Mouse (Mus musculus) left cerebral cortex, adult 2 months (tissue): Measurements from ENCODE around the gene H2-Eb2. TPM values are rescaled to one million over a fixed set of nuclear protein-coding genes. Genes with fewer than 3 reads are reported as not detected.

Experiments used
- DNase-seq, 2 experiments: peaks; one replicate each; pipeline ENCODE4 v3.0.0; 2021 to 2022; ENCODE audit warnings: low spot score in 2 of 2, mixed read lengths in 1 of 2; ENCODE audit errors: extremely low spot score in 1 of 2
- H3K27ac ChIP-seq: fragments of 200-600 bp; 2 replicates; pipeline ENCODE4 v1.8.1; 2022
- H3K4me3 ChIP-seq: fragments of 200-600 bp; 2 replicates; pipeline ENCODE4 v1.8.1; 2022
- CTCF ChIP-seq: fragments of 200-600 bp; IDR thresholded peaks from 2 replicates; pipeline ENCODE4 v1.8.1; 2022; ENCODE audit warnings: antibody characterized with exemption, mild to moderate bottlenecking, moderate library complexity
- intact Hi-C: fragments of 180-260 bp; cut with DNase I; formaldehyde crosslinking; loops from one replicate; pipeline ENCODE4 v1.15.1; 2025
- total RNA-seq, 2 experiments: library from RNA; stranded (reverse); gene quantifications; 2 replicates each; pipeline ENCODE4 v1.2.3; 2021

H2-Eb2 gene
- total RNA-seq, 2 experiments from 2014 or later = not detected

GRCm38 (mm10) chr17:34295891-34296794 lies 29.3 kb upstream of the H2-Eb2 start:
- peak; percentile 16 to 33 for DNase-seq
- H3K27ac ChIP-seq = no peak overlapping the region
- intact Hi-C loops = no loop called here
- H3K4me3 ChIP-seq = 0 out of 2 replicates have a peak overlapping the region, but pooled peaks have one; percentile 8
- no peak for TF ChIP-seq CTCF

- Histone ChIP-seq H3K27ac (no peak overlapping the region), H3K4me3 (no peak overlapping the region)
- no peak for TF ChIP-seq CTCF
- DNase-seq = no peak
- intact Hi-C loops = no loop called here
Observed at GRCm38 (mm10) chr17:34299356-34299755, 26.1 kb upstream of the H2-Eb2 start.

- no peak overlapping the region for H3K4me3 ChIP-seq
- TF ChIP-seq CTCF = no peak
- H3K27ac ChIP-seq = no peak overlapping the region
- DNase-seq = no peak
- intact Hi-C loops = no loop called here
Observed at GRCm38 (mm10) chr17:34300071-34300470, 25.4 kb upstream of the H2-Eb2 start.

GRCm38 (mm10) chr17:34300691-34301566 lies 24.5 kb upstream of the H2-Eb2 start:
- DNase-seq = no peak

GRCm38 (mm10) chr17:34301670-34302190 lies 23.7 kb upstream of the H2-Eb2 start:
- intact Hi-C loops = no loop called here
- DNase-seq = no peak

More at GRCm38 (mm10) chr17:34300691-34301566, 24.5 kb upstream of the H2-Eb2 start:
- Histone ChIP-seq H3K27ac (no peak overlapping the region), H3K4me3 (no peak overlapping the region)
- TF ChIP-seq CTCF = no peak
- intact Hi-C loops = no loop called here

GRCm38 (mm10) chr17:34303789-34304188 lies 21.7 kb upstream of the H2-Eb2 start:
- no peak for DNase-seq
- no peak overlapping the region for H3K27ac ChIP-seq
- H3K4me3 ChIP-seq = no peak overlapping the region
- intact Hi-C loops = no loop called here
- no peak for TF ChIP-seq CTCF

More at GRCm38 (mm10) chr17:34301670-34302190, 23.7 kb upstream of the H2-Eb2 start:
- TF ChIP-seq CTCF = no peak
- Histone ChIP-seq H3K27ac (no peak overlapping the region), H3K4me3 (no peak overlapping the region)

- intact Hi-C loops = loop anchor here (5.0 kb wide), 1 partner anchor 42 kb away; no protein-coding TSS in a partner anchor
- H3K4me3 ChIP-seq = no peak overlapping the region
- no peak for TF ChIP-seq CTCF
- no peak overlapping the region for H3K27ac ChIP-seq
- peak; percentile 51 to 59 for DNase-seq
Observed at GRCm38 (mm10) chr17:34304751-34305150, 20.7 kb upstream of the H2-Eb2 start.

- Histone ChIP-seq H3K27ac (no peak within 1 kb of the TSS), H3K4me3 (no peak within 1 kb of the TSS)
- DNase-seq = peak; percentile 86
- TF ChIP-seq CTCF = no peak
- intact Hi-C loops = loop anchor here (5.0 kb wide), 1 partner anchor 43 kb away; no protein-coding TSS in a partner anchor
Observed at GRCm38 (mm10) chr17:34305380-34306030, 20.0 kb upstream of the H2-Eb2 start, which contains the start of gene H2-Eb1. Gene H2-Eb1 (plus strand): TSS chr17:34305867.

- TF ChIP-seq CTCF = no peak
- Histone ChIP-seq H3K27ac (no peak overlapping the region), H3K4me3 (no peak overlapping the region)
- no peak for DNase-seq
- intact Hi-C loops = loop anchor here (5.0 kb wide), 1 partner anchor 44 kb away; no protein-coding TSS in a partner anchor
Observed at GRCm38 (mm10) chr17:34306407-34306806, 19.1 kb upstream of the H2-Eb2 start.

GRCm38 (mm10) chr17:34307216-34307615 lies 18.2 kb upstream of the H2-Eb2 start:
- intact Hi-C loops = loop anchor here (5.0 kb wide), 1 partner anchor 45 kb away; no protein-coding TSS in a partner anchor
- H3K27ac ChIP-seq = no peak overlapping the region
- no peak for TF ChIP-seq CTCF
- DNase-seq = no peak
- H3K4me3 ChIP-seq = no peak overlapping the region

GRCm38 (mm10) chr17:34308161-34308560 lies 17.3 kb upstream of the H2-Eb2 start:
- no peak overlapping the region for H3K27ac ChIP-seq
- no peak for TF ChIP-seq CTCF
- intact Hi-C loops = loop anchor here (5.0 kb wide), 1 partner anchor 46 kb away; no protein-coding TSS in a partner anchor
- DNase-seq = no peak
- H3K4me3 ChIP-seq = no peak overlapping the region
